Mouse (Mus musculus): ENCODE measurements around the gene Rhov.

GRCm38 (mm10) chr2:119254976-119255375 lies 16.1 kb downstream of the Rhov start:
- no peak for TF ChIP-seq CTCF (IDR thresholded peaks at IDR 0.05)
- no peak for TF ChIP-seq EP300 (IDR thresholded peaks at IDR 0.05)
